Mouse (Mus musculus) myocyte (in vitro differentiated cells): ENCODE measurements around the gene Mpst. TPM values are rescaled to one million over a fixed set of nuclear protein-coding genes. Genes with fewer than 3 reads are reported as not detected.

Source experiments
- H3K27me3 ChIP-seq: one replicate; pipeline ENCODE4 v1.6.1; 2011; ENCODE audit not compliant: control insufficient read depth, insufficient read depth, insufficient read length
- H3K36me3 ChIP-seq: one replicate; pipeline ENCODE4 v1.6.1; 2011; ENCODE audit not compliant: control insufficient read depth, insufficient read depth
- H3K4me2 ChIP-seq: one replicate; pipeline ENCODE4 v1.6.1; 2011; ENCODE audit warnings: low read depth, control low read depth
- H3K4me3 ChIP-seq: one replicate; pipeline ENCODE4 v1.5.1; 2011; ENCODE audit warnings: mild to moderate bottlenecking, control low read depth, moderate library complexity
- H3K79me2 ChIP-seq: one replicate; pipeline ENCODE4 v1.6.1; 2011; ENCODE audit not compliant: control insufficient read depth, insufficient read depth
- H3ac ChIP-seq: one replicate; pipeline ENCODE4 v1.6.1; 2011; ENCODE audit not compliant: control insufficient read depth, insufficient read length
- CEBPB ChIP-seq: IDR thresholded peaks from 2 replicates; pipeline ENCODE4 v1.6.1; 2011; ENCODE audit warnings: mild to moderate bottlenecking, moderate library complexity; ENCODE audit not compliant: poor library complexity, insufficient read depth, severe bottlenecking
- E2F4 ChIP-seq: IDR thresholded peaks from one replicate; pipeline ENCODE4 v1.6.1; 2011; ENCODE audit warnings: mild to moderate bottlenecking, control low read depth, moderate library complexity; ENCODE audit not compliant: insufficient read depth
- MAX ChIP-seq: IDR thresholded peaks from one replicate; pipeline ENCODE4 v1.6.1; 2011; ENCODE audit warnings: low read depth, mild to moderate bottlenecking, control low read depth
- MYOD1 ChIP-seq, 3 experiments: IDR thresholded peaks; one replicate each; pipeline ENCODE4 v1.6.1; 2011; ENCODE audit warnings: control low read depth in 2 of 3, low read depth in 2 of 3, mild to moderate bottlenecking in 2 of 3, moderate library complexity in 1 of 3; ENCODE audit not compliant: insufficient read length in 2 of 3, control insufficient read depth in 1 of 3
- MYOG ChIP-seq, 3 experiments: IDR thresholded peaks; one replicate each; pipeline ENCODE4 v1.6.1; 2011; ENCODE audit warnings: control low read depth in 2 of 3, low read depth in 2 of 3, mild to moderate bottlenecking in 2 of 3; ENCODE audit not compliant: insufficient read length in 2 of 3, control insufficient read depth in 1 of 3, insufficient read depth in 1 of 3
- POLR2A ChIP-seq: IDR thresholded peaks from one replicate; pipeline ENCODE4 v1.6.1; 2011; ENCODE audit warnings: low read depth, mild to moderate bottlenecking, control low read depth, moderate library complexity; ENCODE audit not compliant: insufficient read length
- POLR2AphosphoS2 ChIP-seq: IDR thresholded peaks from one replicate; pipeline ENCODE4 v1.6.1; 2011; ENCODE audit warnings: low read depth, control low read depth; ENCODE audit not compliant: insufficient read length
- REST ChIP-seq: IDR thresholded peaks from one replicate; pipeline ENCODE4 v1.6.1; 2011; ENCODE audit warnings: mild to moderate bottlenecking, control low read depth, moderate library complexity; ENCODE audit not compliant: insufficient read depth, insufficient read length
- SRF ChIP-seq: IDR thresholded peaks from one replicate; pipeline ENCODE4 v1.6.1; 2011; ENCODE audit warnings: low read depth; ENCODE audit not compliant: control insufficient read depth, insufficient read length
- TCF12 ChIP-seq: IDR thresholded peaks from one replicate; pipeline ENCODE4 v1.6.1; 2011; ENCODE audit warnings: mild to moderate bottlenecking, control low read depth; ENCODE audit not compliant: poor library complexity, insufficient read depth, severe bottlenecking
- TCF3 ChIP-seq: IDR thresholded peaks from one replicate; pipeline ENCODE4 v1.6.1; 2011; ENCODE audit warnings: low read depth, control low read depth; ENCODE audit not compliant: insufficient read length
- USF1 ChIP-seq: IDR thresholded peaks from one replicate; pipeline ENCODE4 v1.6.1; 2011; ENCODE audit warnings: low read depth, mild to moderate bottlenecking, control low read depth, moderate library complexity
- polyA plus RNA-seq: library from polyadenylated mRNA; unstranded; fragments of >200 nt; fragmentation: generic; extraction: Trizol; gene quantifications from one replicate; pipeline ENCODE4 v1.2.1, GENCODE M21; 2012; ENCODE audit warnings: missing spikeins

The Mpst gene
- polyA plus RNA-seq, 1 experiment, result 77.1 TPM

DNA sequence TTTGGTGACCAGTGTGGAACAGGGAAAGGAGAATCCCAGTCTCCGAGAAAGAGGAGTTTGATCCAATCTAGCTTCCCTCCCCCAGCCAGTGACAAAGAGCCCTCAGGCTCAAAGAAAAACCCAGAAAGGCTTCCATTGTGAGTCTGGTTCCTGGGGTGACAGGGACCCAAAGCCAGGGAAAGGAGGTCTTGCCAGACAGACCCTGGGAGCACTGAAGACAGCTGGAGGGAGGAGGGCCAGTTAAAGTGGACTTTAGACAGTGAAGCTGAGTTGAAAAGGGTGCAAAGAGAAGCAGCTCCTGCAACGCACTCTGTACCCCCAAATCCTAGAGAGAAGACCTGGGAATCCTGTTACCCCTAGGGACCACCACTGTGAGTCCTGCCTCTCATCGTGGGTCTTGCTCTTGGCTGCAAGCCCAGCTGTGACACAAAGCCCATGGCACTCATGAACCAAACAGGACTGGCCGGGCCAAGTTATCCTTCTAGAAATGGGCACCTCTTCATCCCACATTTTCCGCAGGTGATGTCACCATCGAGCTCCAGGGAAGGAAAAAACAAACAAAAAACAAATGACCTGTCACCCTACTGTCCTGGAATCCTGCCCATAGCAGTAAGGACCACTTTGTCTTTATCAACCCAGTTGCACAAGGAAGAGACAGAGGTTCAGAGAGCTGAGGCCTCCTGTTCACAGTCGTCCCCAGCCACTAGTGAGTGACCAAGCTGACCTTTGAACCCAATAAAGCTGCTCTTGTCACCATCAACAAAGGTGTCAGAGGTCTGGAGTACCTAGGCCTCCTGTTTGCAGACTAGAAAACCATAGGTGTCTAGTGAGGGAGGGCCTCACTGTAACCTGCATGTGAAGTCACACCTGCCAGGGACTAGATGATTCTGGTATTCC, 21.7 kb upstream of the Mpst start:
- H3ac ChIP-seq, result no peak overlapping the region
- no peak for TF ChIP-seq MYOG (IDR thresholded peaks at IDR 0.05; ENCODE audit: control insufficient read depth in 1 of 3, insufficient read depth in 1 of 3, insufficient read length in 2 of 3, low read depth in 2 of 3)
- no peak for TF ChIP-seq TCF12
- no peak for TF ChIP-seq SRF
- TF ChIP-seq MAX, result no peak

DNA sequence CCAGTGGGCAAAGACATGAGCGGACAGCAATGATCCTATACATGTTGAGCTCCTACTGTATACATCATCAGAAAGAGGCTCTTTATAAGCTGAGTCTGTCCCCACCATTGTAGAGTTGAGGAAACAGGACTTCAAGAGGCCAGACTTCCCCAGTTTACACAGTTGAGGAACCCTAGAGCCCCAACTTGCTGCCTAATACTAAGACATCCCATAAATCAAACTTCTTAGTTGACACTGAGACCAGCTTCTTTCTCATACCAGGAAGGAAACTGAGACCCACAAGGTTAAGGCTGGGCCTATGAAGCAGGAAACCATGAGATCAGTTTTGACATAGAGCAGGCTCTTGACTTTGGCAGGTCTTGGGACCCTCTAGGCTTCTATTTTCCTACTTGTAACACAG, 20.7 kb upstream of the Mpst start:
- Histone ChIP-seq H3K4me3 (no peak overlapping the region), H3K4me2 (no peak overlapping the region), H3K36me3 (no peaks in the 10 kb centered on the region), H3K27me3 (peaks cover 33% of the 10 kb centered on the region), H3ac (no peak overlapping the region), H3K79me2 (no peaks in the 10 kb centered on the region)
- TF ChIP-seq USF1, result no peak
- TF ChIP-seq MAX, result no peak
- no peak for TF ChIP-seq MYOG (IDR thresholded peaks at IDR 0.05; ENCODE audit: control insufficient read depth in 1 of 3, insufficient read depth in 1 of 3, insufficient read length in 2 of 3, low read depth in 2 of 3)
- no peak for TF ChIP-seq SRF
- no peak for TF ChIP-seq CEBPB
- TF ChIP-seq POLR2A, result no peak
- TF ChIP-seq MYOD1 (IDR thresholded peaks at IDR 0.05; ENCODE audit: control insufficient read depth in 1 of 3, insufficient read length in 2 of 3, low read depth in 2 of 3), result no peak
- TF ChIP-seq TCF12, result no peak
- TF ChIP-seq REST, result no peak
- TF ChIP-seq POLR2AphosphoS2, result no peak
- TF ChIP-seq E2F4, result no peak
- no peak for TF ChIP-seq TCF3

More for the DNA sequence above, 21.7 kb upstream of the Mpst start:
- H3K4me2 ChIP-seq, result no peak overlapping the region
- H3K79me2 ChIP-seq, result no peaks in the 10 kb centered on the region
- H3K36me3 ChIP-seq, result no peaks in the 10 kb centered on the region
- H3K27me3 ChIP-seq, result peaks cover 23% of the 10 kb centered on the region
- no peak overlapping the region for H3K4me3 ChIP-seq

DNA sequence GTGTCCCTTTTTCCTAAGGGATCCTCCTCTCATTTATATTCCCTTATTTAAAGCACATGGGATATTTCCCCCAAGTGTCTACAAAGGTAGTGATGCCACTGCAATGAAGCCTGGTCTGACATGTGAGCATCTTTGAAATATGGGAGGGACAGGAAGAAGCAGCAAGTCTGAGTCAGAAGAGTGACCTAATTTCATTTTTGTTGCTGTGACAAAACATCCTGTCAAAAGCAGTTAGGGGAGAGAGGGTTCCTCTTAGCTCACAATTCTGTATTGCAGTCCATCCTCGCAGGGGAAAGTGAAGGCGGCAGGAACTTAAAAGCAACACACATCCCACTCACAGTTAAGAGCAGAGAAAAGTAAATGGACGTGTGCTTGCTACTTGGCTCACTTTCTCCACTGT, 15.4 kb upstream of the Mpst start:
- H3K4me3 ChIP-seq, result no peak overlapping the region
- no peak overlapping the region for H3K4me2 ChIP-seq
- TF ChIP-seq MYOG (IDR thresholded peaks at IDR 0.05; ENCODE audit: control insufficient read depth in 1 of 3, insufficient read depth in 1 of 3, insufficient read length in 2 of 3, low read depth in 2 of 3), result no peak
- no peak for TF ChIP-seq POLR2AphosphoS2
- TF ChIP-seq E2F4, result no peak
- TF ChIP-seq MAX, result no peak
- no peak for TF ChIP-seq REST
- no peak for TF ChIP-seq TCF12
- TF ChIP-seq USF1, result no peak
- TF ChIP-seq SRF, result no peak
- TF ChIP-seq MYOD1 (IDR thresholded peaks at IDR 0.05; ENCODE audit: control insufficient read depth in 1 of 3, insufficient read length in 2 of 3, low read depth in 2 of 3), result no peak
- TF ChIP-seq TCF3, result no peak
- no peak for TF ChIP-seq POLR2A
- H3K36me3 ChIP-seq, result no peaks in the 10 kb centered on the region
- peaks cover 44% of the 10 kb centered on the region for H3K27me3 ChIP-seq
- H3ac ChIP-seq, result no peak overlapping the region
- H3K79me2 ChIP-seq, result no peaks in the 10 kb centered on the region

DNA sequence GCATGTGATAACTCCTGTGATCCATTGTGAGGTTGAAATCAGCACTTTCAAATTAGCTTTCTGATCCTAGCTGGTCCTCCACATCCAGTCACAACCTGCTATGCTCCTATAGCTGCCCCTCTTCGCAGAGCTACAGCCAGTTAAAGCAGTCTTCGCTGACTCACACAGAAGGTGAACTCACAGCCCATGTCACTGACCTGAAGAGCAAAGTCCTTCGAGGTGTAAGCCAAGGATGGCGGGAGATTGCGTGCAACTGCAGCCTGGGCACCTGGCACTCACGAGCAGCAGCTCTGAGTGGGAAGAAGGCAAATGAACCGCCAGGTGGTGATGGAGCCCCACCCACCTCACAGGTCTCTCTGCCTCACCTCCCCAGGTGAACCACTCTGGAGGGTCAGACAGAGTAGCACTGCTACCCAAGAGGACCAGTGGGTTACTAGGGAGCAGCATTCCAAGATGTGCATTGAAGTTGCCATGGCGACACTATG, 10.7 kb upstream of the Mpst start, which contains the start of gene Tex33:
Gene Tex33, minus strand, starts transcription at position 435 of the 485 bp plus-strand sequence.
- TF ChIP-seq MYOD1 (IDR thresholded peaks at IDR 0.05; ENCODE audit: control insufficient read depth in 1 of 3, insufficient read length in 2 of 3, low read depth in 2 of 3) (no peak), REST (no peak), SRF (no peak), POLR2A (no peak), USF1 (no peak), POLR2AphosphoS2 (no peak), MAX (no peak), CEBPB (no peak), MYOG (IDR thresholded peaks at IDR 0.05; ENCODE audit: control insufficient read depth in 1 of 3, insufficient read depth in 1 of 3, insufficient read length in 2 of 3, low read depth in 2 of 3) (no peak), TCF3 (no peak), E2F4 (no peak), TCF12 (no peak)
- H3K4me2 ChIP-seq, result no peak within 1 kb of the TSS
- no peak within 1 kb of the TSS for H3ac ChIP-seq
- no peaks in the 10 kb centered on the region for H3K79me2 ChIP-seq
- H3K27me3 ChIP-seq, result peaks cover 37% of the 10 kb centered on the region
- no peak within 1 kb of the TSS for H3K4me3 ChIP-seq
- H3K36me3 ChIP-seq, result no peaks in the 10 kb centered on the region

DNA sequence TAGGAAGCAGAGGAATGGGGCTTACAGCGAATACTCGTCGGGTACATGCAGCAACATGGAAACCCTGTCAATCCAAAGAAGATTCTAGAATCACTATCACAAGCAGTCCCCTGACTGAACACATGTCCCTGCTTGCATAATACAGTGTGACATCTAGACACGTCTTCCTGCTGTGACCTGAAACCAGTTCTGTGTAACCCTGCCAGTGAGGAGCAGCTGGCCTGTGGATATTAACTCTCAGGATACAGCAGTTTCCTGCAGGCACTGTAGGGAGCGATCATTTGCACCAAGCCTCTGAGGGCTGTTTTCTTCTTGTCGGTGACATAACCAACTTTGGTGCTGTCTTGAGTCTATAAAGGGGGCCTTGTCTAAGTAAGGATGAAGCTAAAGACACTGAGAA, 4.9 kb upstream of the Mpst start:
- Histone ChIP-seq H3K4me2 (no peak overlapping the region), H3K4me3 (no peak overlapping the region), H3K36me3 (no peaks in the 10 kb centered on the region), H3K27me3 (peaks cover 8% of the 10 kb centered on the region), H3K79me2 (no peaks in the 10 kb centered on the region), H3ac (no peak overlapping the region)
- TF ChIP-seq REST (no peak), MYOD1 (IDR thresholded peaks at IDR 0.05; ENCODE audit: control insufficient read depth in 1 of 3, insufficient read length in 2 of 3, low read depth in 2 of 3) (no peak), POLR2A (no peak), SRF (no peak), MYOG (IDR thresholded peaks at IDR 0.05; ENCODE audit: control insufficient read depth in 1 of 3, insufficient read depth in 1 of 3, insufficient read length in 2 of 3, low read depth in 2 of 3) (no peak), E2F4 (no peak), CEBPB (no peak), TCF12 (no peak), TCF3 (no peak), USF1 (no peak), MAX (no peak), POLR2AphosphoS2 (no peak)
